Mouse (Mus musculus): Measurements from ENCODE around the gene Vwa5b2. TPM values are rescaled to one million over a fixed set of nuclear protein-coding genes. Genes with fewer than 3 reads are reported as not detected.

Gene Vwa5b2
- polyA plus RNA-seq, 1 experiment from 2014 or later = 4.3 TPM

- peaks cover 36% of the 10 kb centered on the region for H3K4me1 ChIP-seq
- under 1% methylated on average over 82 of the region's 83 CpGs for WGBS
- H3K9ac ChIP-seq (replicated peaks) = peak overlapping the region; percentile 92
- H3K27ac ChIP-seq (replicated peaks) = peak overlapping the region; percentile 92
- H3K27me3 ChIP-seq = no peaks in the 10 kb centered on the region
- peak overlapping the region; percentile 84 for H3K4me2 ChIP-seq (replicated peaks)
- ATAC-seq (replicated peaks) = peak; percentile 15
- no peaks in the 10 kb centered on the region for H3K9me3 ChIP-seq
- peak overlapping the region; percentile 90 for H3K4me3 ChIP-seq
- peaks cover 8% of the 10 kb centered on the region for H3K36me3 ChIP-seq
Measured at GRCm38 (mm10) chr16:20619541-20620398, 30.5 kb downstream of the Vwa5b2 start.

GRCm38 (mm10) chr16:20620399-20620735 is 31.1 kb downstream of the Vwa5b2 start:
- H3K27ac ChIP-seq (replicated peaks) = peak overlapping the region; percentile 92
- no peaks in the 10 kb centered on the region for H3K9me3 ChIP-seq
- no peak for ATAC-seq (replicated peaks)
- H3K4me1 ChIP-seq = peaks cover 36% of the 10 kb centered on the region
- peaks cover 8% of the 10 kb centered on the region for H3K36me3 ChIP-seq
- H3K9ac ChIP-seq (replicated peaks) = peak overlapping the region; percentile 92
- WGBS = 0% methylated on average over 9 of the region's 9 CpGs
- no peaks in the 10 kb centered on the region for H3K27me3 ChIP-seq
- H3K4me3 ChIP-seq = peak overlapping the region; percentile 90
- H3K4me2 ChIP-seq (replicated peaks) = peak overlapping the region; percentile 84

- H3K4me3 ChIP-seq = peak overlapping the region; percentile 90
- H3K9ac ChIP-seq (replicated peaks) = peak overlapping the region; percentile 92
- no peaks in the 10 kb centered on the region for H3K27me3 ChIP-seq
- peak; percentile 14 for ATAC-seq (replicated peaks)
- H3K27ac ChIP-seq (replicated peaks) = peak overlapping the region; percentile 92
- no peaks in the 10 kb centered on the region for H3K9me3 ChIP-seq
- H3K36me3 ChIP-seq = peaks cover 8% of the 10 kb centered on the region
- WGBS = under 1% methylated on average over 32 of the region's 32 CpGs
- H3K4me1 ChIP-seq = peaks cover 36% of the 10 kb centered on the region
- peak overlapping the region; percentile 84 for H3K4me2 ChIP-seq (replicated peaks)
Measured at GRCm38 (mm10) chr16:20620751-20621190, 31.5 kb downstream of the Vwa5b2 start.

GRCm38 (mm10) chr16:20621191-20621990 is 32.1 kb downstream of the Vwa5b2 start, which contains the start of gene Camk2n2:
Gene Camk2n2, minus strand, starts transcription at chr16:20621287.
- Histone ChIP-seq H3K9ac (replicated peaks) (peak within 1 kb of the TSS; percentile 92), H3K27ac (replicated peaks) (peak within 1 kb of the TSS; percentile 92), H3K4me2 (replicated peaks) (peak within 1 kb of the TSS; percentile 84), H3K27me3 (no peaks in the 10 kb centered on the region), H3K9me3 (no peaks in the 10 kb centered on the region), H3K36me3 (peaks cover 5% of the 10 kb centered on the region; the same call in 1 of the 2 replicates), H3K4me1 (peaks cover 36% of the 10 kb centered on the region), H3K4me3 (peak within 1 kb of the TSS; percentile 90)
- 1% methylated on average over 79 of the region's 92 CpGs for WGBS
- peak; percentile 52 for ATAC-seq (replicated peaks)

- Histone ChIP-seq H3K9me3 (no peaks in the 10 kb centered on the region), H3K27me3 (no peaks in the 10 kb centered on the region), H3K4me3 (peak overlapping the region; percentile 90), H3K4me2 (replicated peaks) (peak overlapping the region; percentile 84), H3K9ac (replicated peaks) (peak overlapping the region; percentile 92), H3K36me3 (peaks cover 5% of the 10 kb centered on the region; the same call in 1 of the 2 replicates), H3K27ac (replicated peaks) (peak overlapping the region; percentile 92), H3K4me1 (peaks cover 36% of the 10 kb centered on the region)
- under 1% methylated on average over 36 of the region's 37 CpGs for whole genome bisulfite sequencing
- ATAC-seq (replicated peaks) = peak; percentile 55
Measured at GRCm38 (mm10) chr16:20621991-20622685, 32.9 kb downstream of the Vwa5b2 start.

- ATAC-seq (replicated peaks) = no peak
- 8% methylated on average over 2 of the region's 2 CpGs for WGBS
Measured at GRCm38 (mm10) chr16:20623211-20623610, 33.9 kb downstream of the Vwa5b2 start.

DNA sequence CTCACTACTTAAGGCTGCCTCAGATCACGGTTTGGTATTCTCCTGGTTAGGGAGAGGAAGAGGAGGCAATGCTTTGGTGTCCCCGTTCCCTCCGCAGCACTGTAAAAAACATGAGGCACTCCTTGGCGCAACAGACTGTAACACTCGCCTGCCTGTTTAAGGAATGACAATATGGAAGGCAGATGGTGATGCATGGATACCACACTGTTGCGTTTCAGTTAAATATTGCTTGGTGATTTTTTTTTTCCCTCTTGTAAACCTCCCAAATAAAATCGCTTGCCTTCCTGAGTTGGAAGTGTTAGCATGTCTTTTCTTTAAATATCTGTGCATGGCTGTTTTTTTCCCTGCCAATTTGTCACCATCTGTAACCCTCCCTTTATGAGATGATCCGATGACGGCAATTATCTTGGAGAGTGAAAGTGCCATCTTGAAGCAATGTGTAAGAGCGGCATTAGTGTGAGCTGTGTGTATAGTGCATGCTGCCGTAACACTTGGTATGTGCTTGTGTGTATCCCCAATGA is 39.7 kb downstream of the Vwa5b2 start:
- H3K36me3 ChIP-seq = no peaks in the 10 kb centered on the region
- H3K4me1 ChIP-seq = peaks cover 25% of the 10 kb centered on the region
- H3K9ac ChIP-seq (replicated peaks) = peak overlapping the region; percentile 67; the same call in 1 of the 2 replicates
- H3K27ac ChIP-seq (replicated peaks) = peak overlapping the region; percentile 63
- ATAC-seq (replicated peaks) = peak; percentile 75
- no peaks in the 10 kb centered on the region for H3K27me3 ChIP-seq
- peak overlapping the region; percentile 88 for H3K4me2 ChIP-seq (replicated peaks)
- 41% methylated on average over 11 of the region's 11 CpGs for WGBS
- H3K4me3 ChIP-seq = peak overlapping the region; percentile 56
- H3K9me3 ChIP-seq = no peaks in the 10 kb centered on the region

More at GRCm38 (mm10) chr16:20623211-20623610, 33.9 kb downstream of the Vwa5b2 start:
- no peak overlapping the region for H3K9ac ChIP-seq (replicated peaks)
- H3K4me1 ChIP-seq = peaks cover 36% of the 10 kb centered on the region
- H3K4me3 ChIP-seq = peak overlapping the region; percentile 90; the same call in 1 of the 2 replicates
- H3K4me2 ChIP-seq (replicated peaks) = no peak overlapping the region
- no peaks in the 10 kb centered on the region for H3K9me3 ChIP-seq
- no peaks in the 10 kb centered on the region for H3K27me3 ChIP-seq
- peak overlapping the region; percentile 92; the same call in 1 of the 2 replicates for H3K27ac ChIP-seq (replicated peaks)
- no peaks in the 10 kb centered on the region for H3K36me3 ChIP-seq

GRCm38 (mm10) chr16:20629731-20630634 is 40.7 kb downstream of the Vwa5b2 start, which contains the start of gene Ece2:
Gene Ece2, plus strand, starts transcription at chr16:20629828.
- peaks cover 25% of the 10 kb centered on the region for H3K4me1 ChIP-seq
- peak; percentile 70 for ATAC-seq (replicated peaks)
- no peaks in the 10 kb centered on the region for H3K9me3 ChIP-seq
- peak within 1 kb of the TSS; percentile 56 for H3K4me3 ChIP-seq
- no peaks in the 10 kb centered on the region for H3K36me3 ChIP-seq
- peak within 1 kb of the TSS; percentile 67 for H3K9ac ChIP-seq (replicated peaks)
- WGBS = 4% methylated on average over 54 of the region's 54 CpGs
- no peaks in the 10 kb centered on the region for H3K27me3 ChIP-seq
- peak within 1 kb of the TSS; percentile 63 for H3K27ac ChIP-seq (replicated peaks)
- peak within 1 kb of the TSS; percentile 88 for H3K4me2 ChIP-seq (replicated peaks)

GRCm38 (mm10) chr16:20637410-20637809 is 48.1 kb downstream of the Vwa5b2 start:
- WGBS = 88% methylated on average over 8 of the region's 8 CpGs
- H3K9me3 ChIP-seq = no peaks in the 10 kb centered on the region
- no peak for ATAC-seq (replicated peaks)
- no peaks in the 10 kb centered on the region for H3K27me3 ChIP-seq
- H3K9ac ChIP-seq (replicated peaks) = no peak overlapping the region
- peaks cover 21% of the 10 kb centered on the region for H3K4me1 ChIP-seq
- H3K27ac ChIP-seq (replicated peaks) = peak overlapping the region; percentile 79; the same call in 1 of the 2 replicates
- no peaks in the 10 kb centered on the region for H3K36me3 ChIP-seq
- no peak overlapping the region for H3K4me3 ChIP-seq
- H3K4me2 ChIP-seq (replicated peaks) = no peak overlapping the region

DNA sequence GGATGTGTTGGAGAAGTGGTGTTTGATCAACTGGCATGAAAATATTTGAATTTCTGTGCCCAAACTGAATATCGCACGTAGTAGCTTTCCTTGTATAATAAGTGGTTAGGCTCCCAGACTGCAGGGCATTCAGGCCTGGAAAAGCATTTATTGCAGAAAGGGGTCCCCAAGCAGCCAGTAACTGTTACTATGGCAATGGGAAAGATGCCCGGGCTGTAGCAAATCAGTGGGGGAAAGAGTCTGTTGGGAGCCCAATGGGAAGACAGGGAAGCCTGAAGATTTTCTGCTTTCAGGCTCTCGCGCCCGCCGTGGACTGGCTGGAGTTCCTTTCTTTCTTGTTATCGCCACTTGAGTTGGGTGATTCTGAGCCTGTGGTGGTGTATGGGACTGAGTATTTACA is 49.1 kb downstream of the Vwa5b2 start:
- Histone ChIP-seq H3K27ac (replicated peaks) (peak overlapping the region; percentile 79), H3K36me3 (0 out of 2 replicates have a peak, but pooled peaks cover 4% of the 10 kb centered on the region), H3K9ac (replicated peaks) (no peak overlapping the region), H3K4me3 (0 out of 2 replicates have a peak overlapping the region, but pooled peaks have one; percentile 6), H3K9me3 (no peaks in the 10 kb centered on the region), H3K27me3 (no peaks in the 10 kb centered on the region), H3K4me1 (peaks cover 21% of the 10 kb centered on the region), H3K4me2 (replicated peaks) (peak overlapping the region; percentile 35)
- peak; percentile 78 for ATAC-seq (replicated peaks)
- 45% methylated on average over 8 of the region's 8 CpGs for WGBS
